Mouse (Mus musculus) cortical plate, adult 2 months (tissue): ENCODE measurements around the gene Lama1.
"Not testable (repeated sequence)": the region's sequence is repeated elsewhere in the genome, so short reads cannot be mapped to it uniquely, and the experiment has no call there.

ENCODE experiments used
- CTCF ChIP-seq: fragments of 200-500 bp; IDR thresholded peaks from 2 replicates; pipeline ENCODE4 v1.5.1; 2011; ENCODE audit warnings: mild to moderate bottlenecking, control low read depth, low read length; ENCODE audit not compliant: insufficient read depth; ENCODE audit errors: extremely low read depth
- POLR2A ChIP-seq: fragments of 200-500 bp; IDR thresholded peaks from 2 replicates; pipeline ENCODE4 v1.6.1; 2011; ENCODE audit warnings: mild to moderate bottlenecking, low read length, control low read depth; ENCODE audit not compliant: insufficient read depth; ENCODE audit errors: extremely low read depth

DNA sequence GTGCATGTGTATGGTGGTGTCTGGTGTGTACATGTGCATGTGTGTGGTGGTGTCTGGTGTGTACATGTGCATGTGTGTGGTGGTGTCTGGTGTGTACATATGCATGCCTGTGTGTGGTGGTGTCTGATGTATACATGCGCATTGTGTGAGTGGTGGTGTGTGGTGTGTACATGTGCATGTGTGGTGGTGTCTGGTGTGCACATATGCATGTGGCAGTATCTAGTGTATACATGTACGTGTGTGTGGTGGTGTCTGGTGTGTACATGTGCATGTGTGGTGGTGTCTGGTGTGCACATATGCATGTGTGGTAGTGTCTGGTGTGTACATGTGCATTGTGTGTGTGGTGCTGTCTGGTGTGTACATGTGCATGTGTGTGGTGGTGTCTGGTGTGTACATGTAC lies 144.4 kb downstream of the Lama1 start:
- TF ChIP-seq CTCF, POLR2A: not testable (repeated sequence)
